Mouse (Mus musculus) left cerebral cortex, adult 18-20 months (tissue): ENCODE data around the gene Mogs. TPM values are rescaled to one million over a fixed set of nuclear protein-coding genes. Genes with fewer than 3 reads are reported as not detected.

Experiments
- DNase-seq, 2 experiments: peaks; one replicate each; pipeline ENCODE4 v3.0.0; 2021 to 2022; ENCODE audit warnings: low spot score in 2 of 2, mixed read lengths in 1 of 2
- total RNA-seq, 2 experiments: library from RNA; stranded (reverse); gene quantifications; 2 replicates each; pipeline ENCODE4 v1.2.3; 2021

Mogs gene
- total RNA-seq, 2 experiments from 2014 or later, result 29.6 to 31.8 TPM

DNA sequence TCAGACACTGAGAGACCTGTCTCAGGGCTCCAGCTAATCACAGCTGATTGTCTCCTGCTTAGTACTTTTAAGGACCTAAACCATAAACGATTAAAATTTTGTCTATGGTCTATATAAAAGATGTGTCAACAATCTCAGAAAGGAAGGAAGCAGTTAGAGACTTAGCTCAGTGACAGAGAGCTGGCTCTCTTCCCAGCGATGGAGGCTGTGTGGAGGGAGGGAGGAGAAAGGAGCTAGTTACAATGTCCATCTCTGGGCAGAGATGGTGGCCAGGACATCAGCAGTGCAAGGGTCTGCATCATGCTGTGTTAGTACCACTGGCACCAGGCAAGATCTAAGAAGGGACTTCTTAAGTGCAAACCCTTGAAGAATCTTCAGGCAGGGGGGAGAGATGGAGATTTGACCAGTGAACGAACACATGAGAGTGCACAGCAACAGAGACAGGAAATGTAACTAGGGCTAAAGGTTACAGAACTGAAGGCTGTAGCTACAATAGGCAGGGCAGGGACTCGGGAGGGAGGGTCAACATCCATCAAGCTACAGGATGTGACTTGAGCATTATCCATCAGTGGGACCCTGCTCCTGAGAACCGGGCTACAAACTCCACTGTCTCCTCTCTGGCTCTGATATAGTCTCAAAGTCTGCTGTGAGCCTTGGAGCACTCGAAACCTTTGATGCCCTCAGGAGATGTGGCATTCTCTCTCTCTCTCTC, 22.7 kb upstream of the Mogs start:
- DNase-seq, result no peak

DNA sequence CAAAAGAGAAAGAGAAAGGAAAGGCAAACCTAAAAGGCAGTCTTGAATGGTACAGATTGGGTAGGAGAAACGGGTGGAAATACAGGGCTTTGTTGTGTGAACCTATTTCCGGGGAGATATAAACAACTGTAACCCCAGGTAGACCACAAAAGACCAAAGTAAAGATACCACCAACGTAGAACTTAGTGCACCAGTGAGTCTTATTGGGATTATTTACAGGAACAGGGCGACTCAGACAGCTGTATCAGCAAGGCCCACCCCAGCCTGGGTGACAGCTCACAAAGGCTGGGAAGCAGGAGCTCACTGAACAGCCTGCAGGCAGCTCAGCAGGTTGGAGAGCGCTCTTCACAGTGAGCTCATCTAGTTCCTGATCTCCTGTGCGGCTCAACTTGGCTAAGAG, 19.3 kb upstream of the Mogs start:
- DNase-seq, result no peak

DNA sequence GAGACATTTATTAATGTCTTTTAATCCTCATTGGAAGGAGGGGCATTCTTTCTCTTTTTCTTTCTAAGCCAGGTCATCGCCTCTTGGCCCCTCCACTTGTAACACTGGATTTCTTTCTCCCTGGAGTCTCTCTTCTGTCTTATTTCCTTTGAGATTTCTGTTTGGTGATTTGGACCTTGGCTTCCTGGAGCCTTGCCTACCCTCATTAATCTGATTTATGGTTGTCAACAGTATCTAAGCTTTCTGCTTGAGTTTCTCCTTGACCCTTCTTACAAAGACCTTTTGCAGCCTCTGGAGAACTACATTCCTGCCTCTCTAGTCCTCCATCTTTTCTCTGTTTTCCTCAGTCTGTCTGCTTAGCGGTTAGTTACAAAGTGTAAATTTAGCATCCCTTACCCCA, 16.9 kb upstream of the Mogs start:
- DNase-seq, result no peak

DNA sequence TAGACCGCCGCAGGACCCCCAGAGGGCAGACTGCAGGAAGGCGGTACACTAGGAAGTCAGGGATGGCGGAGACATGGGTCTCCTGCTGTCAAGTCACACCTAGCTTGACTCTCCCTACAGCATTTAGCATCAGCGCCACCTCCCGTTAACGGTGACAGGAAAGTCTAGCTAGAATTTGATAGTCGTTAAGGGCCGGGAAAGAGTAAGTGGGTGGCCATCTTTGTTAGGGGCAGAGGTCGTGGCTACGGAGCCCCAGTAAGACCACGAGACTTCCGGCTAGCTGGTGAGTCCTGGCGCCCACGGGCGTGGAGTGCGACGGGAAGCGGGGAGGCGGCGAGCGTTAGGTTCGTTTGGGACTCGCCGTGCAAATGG, 14.0 kb upstream of the Mogs start, which contains the start of the genes Ccdc142 and Gm42688:
Gene Ccdc142 (plus strand): TSS at position 286 of the 372 bp plus-strand sequence.
Gene Gm42688 (plus strand): TSS at position 302 of the 372 bp plus-strand sequence.
- DNase-seq, result peak; percentile 85 to 88

DNA sequence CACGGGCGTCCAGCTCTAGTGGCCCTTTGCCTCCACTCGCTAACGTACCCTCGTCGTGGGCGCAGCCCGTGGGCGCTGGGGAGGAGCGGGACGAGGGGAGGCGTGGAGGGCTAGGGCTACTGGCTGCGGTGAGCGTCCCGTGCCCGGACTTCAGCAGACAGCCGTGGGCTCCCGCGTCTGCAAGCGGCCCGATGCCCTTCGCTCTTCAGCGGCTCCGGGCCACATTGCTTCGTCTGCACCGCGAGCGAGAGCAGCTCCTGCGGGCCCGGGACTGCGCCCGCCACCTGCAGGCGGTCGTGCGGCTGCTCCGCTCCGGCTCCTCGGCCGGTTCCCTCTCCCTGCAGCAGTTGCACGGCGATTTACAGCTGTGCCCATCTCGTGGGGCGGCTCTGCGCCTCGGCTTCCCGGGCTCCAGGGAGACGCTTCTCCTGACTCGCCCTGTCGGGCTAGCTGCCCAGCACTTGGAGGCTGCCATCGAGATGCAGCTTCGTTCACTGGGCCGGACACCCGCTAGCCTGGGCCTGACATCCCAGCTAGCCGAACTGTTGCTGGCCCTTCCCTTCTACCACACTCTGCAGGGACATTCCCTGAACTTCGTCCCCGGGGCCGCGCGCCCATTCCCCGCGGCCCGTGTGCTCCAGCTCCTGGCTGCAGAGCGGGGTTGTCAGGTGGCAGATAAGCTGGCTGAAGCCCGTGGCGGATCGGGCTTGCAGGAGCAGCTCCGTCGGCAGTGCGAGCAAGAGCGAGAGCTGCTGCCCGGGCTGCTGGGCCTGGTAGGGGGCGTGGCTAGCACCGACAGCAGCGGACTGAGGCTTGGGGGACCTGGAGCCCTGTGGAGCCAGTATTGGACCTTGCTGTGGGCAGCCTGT, 13.4 kb upstream of the Mogs start:
- peak in 1 of 2 experiments; percentile 56 for DNase-seq

DNA sequence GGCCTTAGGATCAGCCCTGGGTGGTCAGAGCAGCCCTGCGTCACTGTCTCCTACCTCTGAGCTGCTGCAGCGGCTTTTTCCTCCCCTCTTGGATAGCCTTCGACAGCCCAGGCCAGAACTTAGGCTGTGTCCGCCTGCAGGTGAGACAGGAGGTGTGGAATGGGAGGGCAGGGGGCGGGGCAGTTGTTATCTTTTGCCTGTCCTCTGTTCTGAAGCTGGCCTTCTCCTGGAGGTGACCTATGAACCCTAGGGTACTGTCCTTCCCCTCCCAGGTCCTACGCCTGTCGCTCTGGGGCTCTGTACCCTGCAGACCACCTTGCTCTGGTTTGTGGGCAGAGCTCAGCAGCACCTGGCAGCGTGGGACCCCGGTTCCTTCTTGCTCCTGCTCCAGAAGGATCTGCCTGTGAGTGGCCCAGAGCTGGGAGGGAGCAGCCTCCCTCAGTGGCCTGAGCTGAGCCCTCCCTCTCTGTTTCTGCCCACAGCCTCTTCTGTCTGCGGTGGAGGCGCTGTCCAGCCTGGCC, 12.1 kb upstream of the Mogs start:
- DNase-seq, result no peak

DNA sequence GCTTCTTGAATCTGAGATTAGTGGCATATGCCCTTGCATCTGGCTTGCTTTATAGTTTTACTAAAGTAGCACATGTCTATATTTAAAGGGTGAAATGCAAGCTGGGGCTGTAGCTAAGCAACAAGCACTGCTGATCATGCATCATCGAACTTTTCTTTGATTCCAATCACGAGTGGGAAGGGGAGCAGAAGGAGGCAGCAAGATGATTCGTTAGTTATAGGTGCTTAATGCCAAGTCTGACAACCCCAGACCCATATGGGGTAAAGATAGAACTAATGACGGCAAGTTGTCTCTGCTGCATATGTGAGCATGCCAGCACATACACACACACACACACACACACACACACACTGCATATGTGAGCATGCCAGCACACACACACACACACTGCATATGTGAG, 11.1 kb upstream of the Mogs start:
- no peak for DNase-seq

DNA sequence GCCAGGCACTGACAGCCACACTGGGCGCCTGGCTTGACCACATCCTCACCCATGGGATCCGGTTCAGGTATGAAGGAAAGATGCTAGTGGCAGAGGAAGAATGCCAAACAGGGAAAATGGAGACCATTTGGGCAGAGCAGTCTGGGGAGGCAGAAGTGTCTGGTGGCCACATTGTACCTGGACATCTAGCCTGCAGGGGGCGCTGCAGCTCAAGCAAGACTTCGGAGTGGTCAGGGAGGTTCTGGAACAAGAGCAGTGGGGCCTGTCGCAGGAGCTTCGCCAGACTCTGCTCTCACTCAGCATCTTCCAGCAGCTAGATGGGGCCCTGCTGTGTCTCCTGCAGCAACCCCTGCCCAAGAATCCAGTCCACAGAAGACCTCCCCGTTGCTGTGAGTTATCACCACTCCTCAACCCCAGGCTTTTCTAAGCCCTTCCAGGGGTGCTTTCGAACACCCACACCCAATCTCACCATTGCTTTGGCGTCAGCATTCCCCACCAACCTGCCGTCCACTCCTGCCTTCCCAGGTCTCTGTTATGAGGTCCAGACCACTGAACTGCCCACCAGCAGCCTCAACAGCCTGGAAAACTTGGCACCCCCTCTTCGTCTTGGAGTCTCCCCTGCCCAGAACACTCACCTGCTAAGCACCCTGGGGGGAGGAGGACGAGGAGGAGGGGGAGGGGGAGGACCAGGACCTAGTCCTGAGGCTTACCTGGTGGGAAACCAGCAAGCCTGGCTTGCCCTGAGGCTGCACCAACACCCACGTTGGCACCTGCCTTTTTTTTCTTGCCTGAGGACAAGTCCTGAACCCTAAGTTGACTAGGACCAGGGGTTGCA, 7.5 kb upstream of the Mogs start:
- peak; percentile 72 to 77 for DNase-seq

DNA sequence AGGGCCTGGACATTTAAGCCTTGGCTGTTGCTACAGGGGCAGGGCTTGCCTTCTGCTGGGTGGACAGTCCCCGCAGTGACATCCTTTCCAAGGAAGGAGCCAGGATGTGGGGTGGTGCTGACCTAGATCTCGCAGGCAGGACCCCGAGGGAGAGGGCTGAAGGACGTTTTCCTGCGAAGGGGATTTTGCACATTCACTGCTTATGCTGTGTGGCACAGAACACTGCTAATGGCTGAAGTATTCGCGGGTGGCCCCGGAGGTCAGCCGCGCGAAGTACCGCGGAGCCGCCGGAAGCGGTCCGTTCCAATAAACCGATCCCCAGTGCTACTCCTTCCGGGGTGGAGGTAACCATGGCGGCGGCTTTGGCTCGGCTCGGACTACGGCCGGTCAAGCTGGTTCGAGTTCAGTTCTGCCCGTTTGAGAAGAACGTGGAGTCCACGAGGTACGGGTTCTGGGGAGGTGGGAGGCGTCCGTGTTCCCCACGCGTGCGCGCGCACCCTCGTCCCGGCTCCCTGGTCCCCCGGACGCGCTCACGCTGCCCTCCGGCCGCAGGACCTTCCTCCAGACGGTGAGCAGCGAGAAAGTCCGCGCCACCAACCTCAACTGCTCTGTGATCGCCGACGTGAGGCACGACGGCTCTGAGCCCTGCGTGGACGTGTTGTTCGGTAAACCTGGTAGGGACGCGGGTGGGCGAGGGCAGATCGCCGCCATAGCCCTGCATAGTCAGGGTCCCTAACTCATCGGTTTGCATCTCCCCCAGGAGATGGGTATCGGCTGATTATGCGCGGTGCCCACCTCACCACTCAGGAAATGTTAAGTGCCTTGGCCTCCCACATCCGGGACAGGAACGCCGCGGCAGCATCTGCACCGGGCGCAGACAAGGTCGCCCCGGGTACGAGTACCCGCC, 6.3 kb upstream of the Mogs start, which contains the start of gene Mrpl53:
Gene Mrpl53 (plus strand): TSS at position 279 of the 907 bp plus-strand sequence.
- DNase-seq, result peak; percentile 79 to 81

DNA sequence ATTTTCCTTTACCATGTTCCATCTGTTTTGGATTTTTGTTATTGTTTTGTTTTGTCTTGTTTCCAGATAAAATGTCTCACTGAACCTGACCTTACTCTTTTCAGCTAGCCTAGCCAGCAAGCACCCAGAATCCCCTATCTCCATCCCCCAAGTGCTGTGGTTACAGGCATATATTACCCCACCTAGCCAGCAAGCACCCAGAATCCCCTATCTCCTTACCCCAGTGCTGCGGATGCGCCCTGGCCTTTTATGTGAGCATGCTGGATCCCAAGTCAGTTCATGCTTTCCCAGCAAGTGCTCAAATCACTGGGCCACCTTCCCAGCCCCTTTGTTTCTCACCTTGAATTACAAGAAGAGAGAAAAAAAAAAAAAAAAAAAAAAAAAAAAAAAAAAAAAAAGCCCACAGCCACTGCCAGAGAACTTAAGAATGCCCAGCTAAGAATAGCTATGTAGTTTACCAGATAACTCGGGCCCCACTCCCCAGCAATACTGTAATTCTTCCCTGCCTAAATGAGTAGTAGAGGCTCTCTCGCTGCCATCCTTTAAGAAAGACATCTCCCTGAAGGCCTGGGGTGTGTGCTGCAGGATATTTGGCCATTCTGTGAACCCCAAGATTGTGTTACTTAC, 3.7 kb upstream of the Mogs start:
- DNase-seq, result no peak

DNA sequence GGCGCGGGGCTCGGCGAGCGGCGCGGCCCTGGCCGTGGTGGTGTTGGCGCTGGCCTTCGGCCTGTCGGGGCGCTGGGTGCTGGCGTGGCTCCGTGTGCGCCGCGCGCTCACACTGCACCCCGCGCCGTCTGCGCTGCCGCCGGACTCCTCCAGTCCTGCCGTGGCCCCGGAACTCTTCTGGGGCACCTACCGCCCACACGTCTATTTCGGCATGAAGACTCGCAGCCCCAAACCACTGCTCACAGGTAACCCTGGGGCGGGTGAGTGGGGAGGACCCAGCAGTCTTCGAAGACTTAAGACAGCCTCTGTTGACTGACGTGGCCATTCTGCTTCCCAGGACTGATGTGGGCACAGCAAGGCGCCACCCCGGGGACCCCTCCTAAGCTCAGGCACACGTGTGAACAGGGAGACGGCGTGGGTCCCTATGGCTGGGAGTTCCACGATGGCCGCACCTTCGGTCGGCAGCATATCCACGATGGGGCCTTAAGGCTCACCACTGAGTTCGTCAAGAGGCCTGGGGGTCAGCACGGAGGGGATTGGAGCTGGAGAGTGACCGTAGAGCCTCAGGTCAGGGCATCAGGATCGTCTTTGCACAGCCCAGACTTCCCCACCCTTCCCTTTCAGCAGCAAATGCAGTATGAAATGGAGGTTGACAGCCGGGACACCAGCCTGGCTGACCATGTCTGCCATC, 531 bp downstream of the Mogs start:
- no peak for DNase-seq

DNA sequence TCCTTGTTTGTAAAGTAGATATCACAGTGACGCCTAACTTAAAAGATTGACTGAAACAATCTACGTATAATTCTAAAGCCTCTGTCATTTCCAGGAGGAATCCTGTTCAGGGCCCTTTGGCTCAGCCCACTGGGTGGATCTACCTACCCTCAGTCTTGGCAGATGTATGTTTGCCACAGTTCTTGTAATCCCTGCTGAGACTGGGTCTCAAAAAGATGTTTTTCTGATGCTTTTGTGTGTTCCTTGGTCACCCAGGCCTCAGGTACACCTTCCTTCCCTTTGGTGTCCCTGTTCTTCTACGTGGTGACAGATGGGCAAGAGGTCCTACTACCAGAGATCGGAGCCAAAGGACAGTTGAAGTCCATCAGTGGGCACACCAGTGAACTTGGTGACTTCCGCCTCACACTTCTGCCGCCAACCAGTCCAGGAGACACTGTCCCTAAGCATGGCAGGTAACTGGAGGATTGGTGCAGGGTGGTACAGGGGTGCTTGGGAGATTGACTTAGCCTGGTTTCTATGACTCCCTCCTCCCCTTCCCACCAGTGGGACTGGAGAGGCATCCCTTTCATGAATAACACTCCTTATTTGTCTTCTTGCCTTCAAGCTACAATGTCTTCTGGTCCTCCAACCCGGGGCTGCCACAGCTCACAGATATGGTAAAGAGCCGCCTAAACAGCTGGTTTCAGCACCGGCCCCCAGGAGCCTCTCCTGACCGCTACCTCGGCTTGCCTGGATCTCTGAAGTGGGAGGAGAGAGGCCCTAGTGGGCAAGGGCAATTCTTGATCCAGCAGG, 1.3 kb downstream of the Mogs start:
- DNase-seq, result no peak

DNA sequence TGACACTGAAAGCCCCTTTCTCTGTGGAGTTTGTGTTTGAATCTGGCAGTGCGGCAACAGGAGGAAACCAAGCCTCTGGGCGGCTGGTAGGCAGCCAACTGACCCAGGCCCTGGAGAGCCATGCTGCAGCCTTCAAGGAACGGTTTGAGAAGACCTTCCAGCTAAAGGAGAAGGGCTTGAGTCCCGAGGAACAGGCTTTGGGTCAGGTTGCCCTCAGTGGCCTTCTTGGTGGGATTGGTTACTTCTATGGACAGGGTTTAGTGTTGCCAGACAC, 1.8 kb downstream of the Mogs start:
- no peak for DNase-seq

DNA sequence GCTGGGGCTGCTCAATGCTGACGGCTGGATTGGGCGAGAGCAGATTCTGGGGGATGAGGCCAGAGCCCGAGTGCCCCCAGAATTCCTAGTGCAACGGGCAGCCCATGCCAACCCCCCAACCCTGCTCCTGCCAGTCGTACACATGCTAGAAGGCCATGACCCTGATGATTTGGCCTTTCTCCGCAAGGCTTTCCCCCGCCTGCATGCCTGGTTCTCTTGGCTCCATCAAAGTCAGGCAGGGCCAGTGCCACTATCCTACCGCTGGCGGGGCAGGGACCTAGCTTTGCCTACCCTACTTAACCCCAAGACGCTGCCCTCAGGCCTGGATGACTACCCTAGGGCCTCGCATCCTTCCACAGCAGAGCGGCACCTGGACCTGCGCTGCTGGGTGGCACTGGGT, 2.3 kb downstream of the Mogs start:
- DNase-seq, result no peak

DNA sequence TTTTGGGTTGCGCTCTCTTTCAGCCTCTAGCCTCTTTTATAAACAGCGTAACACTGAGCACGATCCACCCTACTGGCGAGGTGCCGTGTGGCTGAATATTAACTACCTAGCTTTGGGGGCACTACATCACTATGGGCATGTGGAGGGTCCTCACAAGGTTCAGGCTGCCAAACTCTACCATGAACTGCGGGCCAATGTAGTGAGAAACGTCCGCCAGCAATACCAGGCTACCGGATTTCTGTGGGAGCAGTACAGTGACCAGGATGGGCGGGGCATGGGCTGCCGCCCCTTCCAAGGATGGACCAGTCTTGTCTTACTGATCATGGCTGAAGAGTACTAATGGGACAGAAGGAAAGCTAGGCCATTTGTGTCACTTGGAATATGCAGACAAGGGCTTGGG, 3.1 kb downstream of the Mogs start:
- DNase-seq, result no peak

DNA sequence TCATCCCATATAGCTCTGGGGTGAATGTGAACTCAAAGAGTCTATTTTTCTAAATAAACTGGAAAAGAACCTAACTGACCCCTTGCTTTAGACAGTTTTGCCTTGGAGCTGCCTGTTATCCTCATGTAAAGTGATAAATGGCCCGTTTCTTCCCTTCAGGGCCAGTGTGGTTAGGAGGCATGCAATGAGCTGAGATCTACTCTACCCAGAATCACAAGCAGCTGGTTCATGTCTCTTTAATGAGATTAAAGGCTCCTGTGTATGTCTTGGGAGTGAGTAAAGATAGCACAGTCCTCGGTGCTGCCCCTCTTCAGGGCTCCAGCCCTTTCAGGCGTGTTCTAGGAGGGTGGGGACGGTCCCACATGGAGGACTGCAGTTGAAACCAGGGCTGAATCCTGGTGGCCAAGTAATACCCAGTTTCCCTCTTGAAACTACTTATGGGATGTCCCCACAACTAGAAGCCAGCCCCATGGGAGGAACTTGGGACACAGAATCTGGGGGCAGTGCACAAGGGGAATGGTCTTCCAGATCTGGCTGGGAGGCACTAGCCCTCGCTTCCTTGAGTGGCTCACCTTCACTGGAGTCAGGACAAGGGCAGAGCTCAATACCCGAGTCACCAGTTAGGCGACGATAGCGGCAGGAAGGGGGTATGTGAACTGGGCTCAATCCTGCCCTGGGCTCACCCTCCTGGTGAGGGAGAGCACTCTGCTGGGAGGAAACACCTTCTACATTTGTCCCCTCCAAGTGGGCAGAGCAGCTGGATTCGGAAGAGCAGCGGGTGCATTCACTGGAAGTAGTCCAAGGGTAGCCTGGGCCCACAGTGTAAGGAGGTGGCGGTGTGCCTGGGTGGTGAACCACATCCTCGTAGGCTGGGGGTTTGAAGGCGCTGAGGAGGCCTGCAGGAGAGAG, 3.8 kb downstream of the Mogs start:
- DNase-seq, result no peak

DNA sequence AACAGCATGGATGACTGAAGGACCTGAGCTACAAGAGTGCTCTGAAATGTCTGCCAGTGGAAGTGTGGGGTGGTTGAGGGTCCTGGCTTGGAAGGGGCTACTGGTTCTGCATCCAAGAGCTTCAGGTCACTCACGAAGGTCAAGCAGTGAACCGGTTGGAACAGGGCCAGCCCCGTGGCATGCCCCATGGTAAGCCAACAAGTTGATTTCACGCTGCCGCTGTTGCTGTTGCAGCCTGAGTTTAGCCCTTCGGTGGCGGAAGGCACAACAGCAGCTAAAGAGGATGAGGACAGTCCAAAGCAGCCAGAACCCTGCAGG, 4.4 kb downstream of the Mogs start:
- no peak for DNase-seq
